Mouse (Mus musculus): ENCODE results near the gene Pygo1. TPM values are rescaled to one million over a fixed set of nuclear protein-coding genes. Genes with fewer than 3 reads are reported as not detected.

Gene Pygo1
- polyA plus RNA-seq, 2 experiments: 0.06 to 0.09 TPM

DNA sequence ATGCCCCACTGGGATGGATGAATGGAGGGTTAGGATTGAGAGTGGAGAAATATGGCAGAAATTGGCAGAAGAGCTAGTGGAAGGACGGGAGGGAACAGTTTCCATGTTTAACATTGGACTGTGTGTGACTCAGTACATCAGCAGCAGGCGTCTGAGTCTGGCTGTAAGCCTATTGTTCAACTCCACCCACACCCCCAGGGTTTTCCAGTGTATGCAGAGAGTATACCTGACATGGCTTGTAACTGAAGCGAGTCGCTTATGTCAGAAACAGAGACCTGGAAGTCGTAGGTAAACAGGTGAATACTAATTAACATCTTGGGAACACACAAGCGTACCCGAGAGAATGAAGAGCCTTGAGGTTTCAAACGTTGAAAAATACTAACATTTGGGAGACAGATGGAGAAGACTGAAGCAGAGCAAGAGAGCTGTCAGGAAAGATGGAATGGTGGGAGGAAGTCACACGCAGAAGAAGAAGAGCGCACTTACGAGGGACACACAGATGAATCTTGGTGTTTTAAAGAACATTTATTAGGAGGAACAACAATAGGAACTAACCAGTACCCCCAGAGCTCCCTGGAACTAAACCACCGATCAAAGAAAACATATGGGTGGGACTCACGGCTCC, 5.8 kb downstream of the Pygo1 start:
- Histone ChIP-seq H3K4me2 (ENCODE audit: low read depth) (no peak overlapping the region), H3K27ac (no peak overlapping the region), H3K27me3 (ENCODE audit: control insufficient read depth, insufficient read depth, low read length) (peaks cover 14% of the 10 kb centered on the region), H3K9me3 (ENCODE audit: control insufficient read depth, low read length) (no peaks in the 10 kb centered on the region), H3K9ac (replicated peaks) (no peak overlapping the region), H3K36me3 (replicated peaks; ENCODE audit: control insufficient read depth, insufficient read depth, low read depth) (no peaks in the 10 kb centered on the region), H3K4me1 (replicated peaks; ENCODE audit: control insufficient read depth in 2 of 2, insufficient read depth in 2 of 2, low read length in 1 of 2) (no peaks in the 10 kb centered on the region), H3K4me3 (ENCODE audit: insufficient read depth in 1 of 2, low read depth in 2 of 2, low read length in 2 of 2) (no peak overlapping the region)
- TF ChIP-seq EP300 (IDR thresholded peaks at IDR 0.05; ENCODE audit: low read depth) (no peak), CTCF (IDR thresholded peaks at IDR 0.05; ENCODE audit: low read depth) (no peak)
- WGBS (ENCODE audit: insufficient replicate concordance): 61% methylated on average over 13 of the region's 13 CpGs
- DNase-seq (ENCODE audit: low read depth in 3 of 3, low spot score in 3 of 3) (no peak), ATAC-seq (ENCODE audit: insufficient read depth) (no peak)

DNA sequence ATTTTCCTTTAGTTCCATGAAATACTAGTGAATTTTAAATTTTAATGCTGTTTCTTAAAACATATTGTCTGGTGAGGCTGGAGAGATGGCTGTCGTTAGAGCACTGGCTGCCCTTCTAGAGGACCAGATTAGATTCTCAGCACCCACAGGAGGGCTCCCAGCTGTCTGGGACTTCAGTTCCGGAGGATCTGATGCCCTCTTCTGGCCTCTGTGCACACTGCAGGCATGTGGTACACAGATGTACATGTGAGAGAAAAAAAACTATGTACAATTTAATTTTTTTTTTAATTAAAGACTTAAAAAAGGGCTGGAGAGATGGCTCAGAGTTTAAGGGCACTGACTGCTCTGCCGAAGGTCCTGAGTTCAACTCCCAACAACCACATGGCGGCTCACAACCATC, 9.9 kb downstream of the Pygo1 start:
- no peak for ATAC-seq (ENCODE audit: insufficient read depth)
- Histone ChIP-seq H3K4me3 (ENCODE audit: insufficient read depth in 1 of 2, low read depth in 2 of 2, low read length in 2 of 2) (no peak overlapping the region), H3K27ac (no peak overlapping the region), H3K4me1 (replicated peaks; ENCODE audit: control insufficient read depth in 2 of 2, insufficient read depth in 2 of 2, low read length in 1 of 2) (no peaks in the 10 kb centered on the region), H3K9ac (replicated peaks) (no peak overlapping the region), H3K36me3 (replicated peaks; ENCODE audit: control insufficient read depth, insufficient read depth, low read depth) (no peaks in the 10 kb centered on the region), H3K27me3 (ENCODE audit: control insufficient read depth, insufficient read depth, low read length) (no peaks in the 10 kb centered on the region), H3K4me2 (ENCODE audit: low read depth) (no peak overlapping the region), H3K9me3 (ENCODE audit: control insufficient read depth, low read length) (no peaks in the 10 kb centered on the region)
- DNase-seq (ENCODE audit: low read depth in 3 of 3, low spot score in 3 of 3): no peak
- 66% methylated on average over 4 of the region's 4 CpGs for WGBS (ENCODE audit: insufficient replicate concordance)
- TF ChIP-seq EP300 (IDR thresholded peaks at IDR 0.05; ENCODE audit: low read depth) (no peak), CTCF (IDR thresholded peaks at IDR 0.05; ENCODE audit: low read depth) (0 out of 2 replicates have a peak, but pooled peaks have one; percentile 25)

GRCm38 (mm10) chr9:72936301-72936700, 10.9 kb downstream of the Pygo1 start:
- Histone ChIP-seq H3K4me3 (ENCODE audit: insufficient read depth in 1 of 2, low read depth in 2 of 2, low read length in 2 of 2) (no peak overlapping the region), H3K4me2 (ENCODE audit: low read depth) (no peak overlapping the region), H3K9me3 (ENCODE audit: control insufficient read depth, low read length) (no peaks in the 10 kb centered on the region), H3K4me1 (replicated peaks; ENCODE audit: control insufficient read depth in 2 of 2, insufficient read depth in 2 of 2, low read length in 1 of 2) (no peaks in the 10 kb centered on the region), H3K9ac (replicated peaks) (no peak overlapping the region), H3K27me3 (ENCODE audit: control insufficient read depth, insufficient read depth, low read length) (no peaks in the 10 kb centered on the region), H3K36me3 (replicated peaks; ENCODE audit: control insufficient read depth, insufficient read depth, low read depth) (no peaks in the 10 kb centered on the region), H3K27ac (no peak overlapping the region)
- WGBS (ENCODE audit: insufficient replicate concordance): 66% methylated on average over 2 of the region's 2 CpGs
- TF ChIP-seq CTCF (IDR thresholded peaks at IDR 0.05; ENCODE audit: low read depth) (no peak), EP300 (IDR thresholded peaks at IDR 0.05; ENCODE audit: low read depth) (no peak)
- ATAC-seq (ENCODE audit: insufficient read depth): no peak
- no peak for DNase-seq (ENCODE audit: low read depth in 3 of 3, low spot score in 3 of 3)

DNA sequence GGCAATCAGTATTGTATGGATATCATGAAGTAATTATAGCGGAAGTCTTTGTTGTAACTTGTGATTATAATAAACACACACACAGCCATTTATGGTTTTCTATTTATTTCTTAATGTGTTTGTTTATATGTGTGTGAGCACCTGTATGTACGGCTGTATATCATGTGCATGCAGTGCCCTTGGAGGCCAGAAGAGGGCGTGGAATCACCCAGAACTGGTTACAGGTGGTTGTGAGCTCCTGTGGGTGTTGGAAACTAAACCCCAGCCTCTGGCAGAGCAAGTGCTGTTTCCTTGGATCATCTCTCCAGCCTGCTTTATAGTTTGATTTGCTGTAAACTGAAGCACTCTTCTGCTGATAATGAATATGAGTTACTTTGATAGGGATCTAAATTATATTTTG, 18.0 kb downstream of the Pygo1 start:
- DNase-seq (ENCODE audit: low read depth in 3 of 3, low spot score in 3 of 3): no peak
- Histone ChIP-seq H3K4me3 (ENCODE audit: insufficient read depth in 1 of 2, low read depth in 2 of 2, low read length in 2 of 2) (no peak overlapping the region), H3K4me1 (replicated peaks; ENCODE audit: control insufficient read depth in 2 of 2, insufficient read depth in 2 of 2, low read length in 1 of 2) (no peaks in the 10 kb centered on the region), H3K9me3 (ENCODE audit: control insufficient read depth, low read length) (no peaks in the 10 kb centered on the region), H3K36me3 (replicated peaks; ENCODE audit: control insufficient read depth, insufficient read depth, low read depth) (no peaks in the 10 kb centered on the region), H3K27me3 (ENCODE audit: control insufficient read depth, insufficient read depth, low read length) (no peaks in the 10 kb centered on the region), H3K4me2 (ENCODE audit: low read depth) (no peak overlapping the region), H3K9ac (replicated peaks) (no peak overlapping the region), H3K27ac (no peak overlapping the region)
- no peak for ATAC-seq (ENCODE audit: insufficient read depth)
- WGBS (ENCODE audit: insufficient replicate concordance): 50% methylated on average over 3 of the region's 3 CpGs
- TF ChIP-seq EP300 (IDR thresholded peaks at IDR 0.05; ENCODE audit: low read depth): no peak
- TF ChIP-seq CTCF (IDR thresholded peaks at IDR 0.05; ENCODE audit: low read depth): peak; percentile 38

DNA sequence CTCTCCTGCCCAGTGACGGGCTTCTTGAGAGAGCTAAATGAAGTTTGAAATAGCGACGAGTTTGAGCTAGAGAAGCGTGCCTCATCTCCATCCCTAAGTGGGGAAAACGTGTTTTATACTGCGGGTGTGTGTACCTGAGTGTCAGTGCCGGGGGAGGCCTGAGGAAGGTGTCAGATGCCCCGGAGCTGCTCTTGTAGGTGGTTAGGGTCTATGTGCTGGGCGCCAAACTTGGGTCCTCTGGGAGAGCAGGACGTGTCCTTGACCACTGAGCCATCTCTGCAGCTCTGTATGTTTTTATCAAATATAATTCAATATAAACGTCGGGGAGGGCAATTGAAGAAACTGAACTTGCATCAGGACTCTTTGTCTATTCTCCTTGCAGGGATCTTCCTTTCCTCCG, 18.8 kb downstream of the Pygo1 start:
- TF ChIP-seq CTCF (IDR thresholded peaks at IDR 0.05; ENCODE audit: low read depth) (no peak), EP300 (IDR thresholded peaks at IDR 0.05; ENCODE audit: low read depth) (no peak)

More for the DNA sequence above, 18.8 kb downstream of the Pygo1 start:
- no peak overlapping the region for H3K4me2 ChIP-seq (ENCODE audit: low read depth)
- no peaks in the 10 kb centered on the region for H3K27me3 ChIP-seq (ENCODE audit: control insufficient read depth, insufficient read depth, low read length)
- no peaks in the 10 kb centered on the region for H3K9me3 ChIP-seq (ENCODE audit: control insufficient read depth, low read length)
- no peak overlapping the region for H3K27ac ChIP-seq
- DNase-seq (ENCODE audit: low read depth in 3 of 3, low spot score in 3 of 3): no peak
- no peak overlapping the region for H3K9ac ChIP-seq (replicated peaks)
- no peak for ATAC-seq (ENCODE audit: insufficient read depth)
- no peaks in the 10 kb centered on the region for H3K4me1 ChIP-seq (replicated peaks; ENCODE audit: control insufficient read depth in 2 of 2, insufficient read depth in 2 of 2, low read length in 1 of 2)
- no peaks in the 10 kb centered on the region for H3K36me3 ChIP-seq (replicated peaks; ENCODE audit: control insufficient read depth, insufficient read depth, low read depth)
- no peak overlapping the region for H3K4me3 ChIP-seq (ENCODE audit: insufficient read depth in 1 of 2, low read depth in 2 of 2, low read length in 2 of 2)
- 74% methylated on average over 13 of the region's 13 CpGs for WGBS (ENCODE audit: insufficient replicate concordance)
